Mouse (Mus musculus): ENCODE results near the gene Casc4. TPM values are rescaled to one million over a fixed set of nuclear protein-coding genes. Genes with fewer than 3 reads are reported as not detected.

The Casc4 gene
- polyA plus RNA-seq (2016; fragmentation: Nextera tagmentation; extraction: Ambion mirVana), result 21.0 and 24.4 TPM in 2 replicates

- peak within 1 kb of the TSS; percentile 84 for H3K27ac ChIP-seq
- peak; percentile 95 for ATAC-seq (ENCODE audit: insufficient number of reproducible peaks, insufficient read depth, low FRiP score, low TSS enrichment, low read depth)
- under 1% methylated on average over 40 of the region's 43 CpGs for WGBS
These were observed at the start of gene Casc4 for GRCm38 (mm10) chr2:121866632-121867050. Gene Casc4, plus strand, starts transcription at chr2:121866970.

GRCm38 (mm10) chr2:121821787-121822186 lies 45.0 kb upstream of the Casc4 start:
- no peaks in the 10 kb centered on the region for H3K27me3 ChIP-seq

More at GRCm38 (mm10) chr2:121866632-121867050, at the start of gene Casc4:
- Histone ChIP-seq H3K4me3 (replicated peaks) (peak within 1 kb of the TSS; percentile 83), H3K4me1 (replicated peaks) (peaks cover 8% of the 10 kb centered on the region), H3K36me3 (peaks cover 11% of the 10 kb centered on the region; the same call in 1 of the 2 replicates), H3K4me2 (peak within 1 kb of the TSS; percentile 80), H3K9me3 (no peaks in the 10 kb centered on the region), H3K9ac (replicated peaks) (peak within 1 kb of the TSS; percentile 83), H3K27me3 (no peaks in the 10 kb centered on the region)

GRCm38 (mm10) chr2:121824653-121825052 lies 42.1 kb upstream of the Casc4 start:
- Histone ChIP-seq H3K27ac (no peak overlapping the region), H3K4me2 (no peak overlapping the region), H3K4me1 (replicated peaks) (no peaks in the 10 kb centered on the region), H3K4me3 (replicated peaks) (no peak overlapping the region), H3K36me3 (no peaks in the 10 kb centered on the region), H3K9ac (replicated peaks) (no peak overlapping the region), H3K27me3 (no peaks in the 10 kb centered on the region), H3K9me3 (no peaks in the 10 kb centered on the region)
- no peak for ATAC-seq (ENCODE audit: insufficient number of reproducible peaks, insufficient read depth, low FRiP score, low TSS enrichment, low read depth)
- 72% methylated on average over 5 of the region's 5 CpGs for WGBS

More at GRCm38 (mm10) chr2:121821787-121822186, 45.0 kb upstream of the Casc4 start:
- Histone ChIP-seq H3K4me1 (replicated peaks) (no peaks in the 10 kb centered on the region), H3K4me3 (replicated peaks) (no peak overlapping the region), H3K36me3 (no peaks in the 10 kb centered on the region), H3K4me2 (no peak overlapping the region), H3K9me3 (no peaks in the 10 kb centered on the region), H3K9ac (replicated peaks) (no peak overlapping the region), H3K27ac (no peak overlapping the region)
- ATAC-seq (ENCODE audit: insufficient number of reproducible peaks, insufficient read depth, low FRiP score, low TSS enrichment, low read depth), result no peak
- WGBS, result 88% methylated on average over 7 of the region's 7 CpGs

GRCm38 (mm10) chr2:121826189-121826588 lies 40.6 kb upstream of the Casc4 start:
- ATAC-seq (ENCODE audit: insufficient number of reproducible peaks, insufficient read depth, low FRiP score, low TSS enrichment, low read depth), result no peak
- Histone ChIP-seq H3K4me1 (replicated peaks) (no peaks in the 10 kb centered on the region), H3K36me3 (no peaks in the 10 kb centered on the region), H3K27me3 (no peaks in the 10 kb centered on the region), H3K27ac (no peak overlapping the region), H3K9ac (replicated peaks) (no peak overlapping the region), H3K4me3 (replicated peaks) (no peak overlapping the region), H3K9me3 (no peaks in the 10 kb centered on the region), H3K4me2 (no peak overlapping the region)
- WGBS, result 73% methylated on average over 2 of the region's 2 CpGs

GRCm38 (mm10) chr2:121828411-121828810 lies 38.4 kb upstream of the Casc4 start:
- no peak for ATAC-seq (ENCODE audit: insufficient number of reproducible peaks, insufficient read depth, low FRiP score, low TSS enrichment, low read depth)
- H3K4me2 ChIP-seq, result no peak overlapping the region
- no peak overlapping the region for H3K9ac ChIP-seq (replicated peaks)
- no peak overlapping the region for H3K27ac ChIP-seq
- H3K27me3 ChIP-seq, result no peaks in the 10 kb centered on the region
- 86% methylated on average over 3 of the region's 3 CpGs for WGBS
- no peaks in the 10 kb centered on the region for H3K36me3 ChIP-seq
- no peak overlapping the region for H3K4me3 ChIP-seq (replicated peaks)
- H3K9me3 ChIP-seq, result no peaks in the 10 kb centered on the region
- no peaks in the 10 kb centered on the region for H3K4me1 ChIP-seq (replicated peaks)

GRCm38 (mm10) chr2:121832484-121832894 lies 34.3 kb upstream of the Casc4 start:
- Histone ChIP-seq H3K27me3 (no peaks in the 10 kb centered on the region; the same call in 1 of the 2 replicates), H3K36me3 (no peaks in the 10 kb centered on the region), H3K4me1 (replicated peaks) (no peaks in the 10 kb centered on the region), H3K9me3 (no peaks in the 10 kb centered on the region), H3K4me2 (no peak overlapping the region), H3K4me3 (replicated peaks) (no peak overlapping the region), H3K27ac (no peak overlapping the region), H3K9ac (replicated peaks) (no peak overlapping the region)
- no peak for ATAC-seq (ENCODE audit: insufficient number of reproducible peaks, insufficient read depth, low FRiP score, low TSS enrichment, low read depth)
- 13% methylated on average over 5 of the region's 5 CpGs for WGBS

GRCm38 (mm10) chr2:121834926-121835325 lies 31.8 kb upstream of the Casc4 start:
- Histone ChIP-seq H3K36me3 (no peaks in the 10 kb centered on the region), H3K9me3 (no peaks in the 10 kb centered on the region), H3K4me3 (replicated peaks) (no peak overlapping the region), H3K27ac (no peak overlapping the region), H3K4me1 (replicated peaks) (no peaks in the 10 kb centered on the region), H3K4me2 (no peak overlapping the region), H3K9ac (replicated peaks) (no peak overlapping the region), H3K27me3 (no peaks in the 10 kb centered on the region; the same call in 1 of the 2 replicates)
- no peak for ATAC-seq (ENCODE audit: insufficient number of reproducible peaks, insufficient read depth, low FRiP score, low TSS enrichment, low read depth)
- 45% methylated on average over 3 of the region's 3 CpGs for WGBS

- H3K9me3 ChIP-seq, result no peaks in the 10 kb centered on the region
These were observed 25.3 kb upstream of the Casc4 start for GRCm38 (mm10) chr2:121841453-121841852.

GRCm38 (mm10) chr2:121842249-121842648 lies 24.5 kb upstream of the Casc4 start:
- no peak for ATAC-seq (ENCODE audit: insufficient number of reproducible peaks, insufficient read depth, low FRiP score, low TSS enrichment, low read depth)
- Histone ChIP-seq H3K4me2 (no peak overlapping the region), H3K9ac (replicated peaks) (no peak overlapping the region), H3K36me3 (no peaks in the 10 kb centered on the region), H3K27me3 (no peaks in the 10 kb centered on the region), H3K27ac (no peak overlapping the region), H3K4me3 (replicated peaks) (no peak overlapping the region), H3K9me3 (no peaks in the 10 kb centered on the region), H3K4me1 (replicated peaks) (peaks cover 4% of the 10 kb centered on the region; the same call in 1 of the 2 replicates)
- 85% methylated on average over 3 of the region's 3 CpGs for WGBS

More at GRCm38 (mm10) chr2:121841453-121841852, 25.3 kb upstream of the Casc4 start:
- Histone ChIP-seq H3K27ac (no peak overlapping the region), H3K4me2 (no peak overlapping the region), H3K4me1 (replicated peaks) (peaks cover 4% of the 10 kb centered on the region; the same call in 1 of the 2 replicates), H3K36me3 (no peaks in the 10 kb centered on the region), H3K27me3 (no peaks in the 10 kb centered on the region), H3K9ac (replicated peaks) (no peak overlapping the region), H3K4me3 (replicated peaks) (no peak overlapping the region)
- 95% methylated on average over 3 of the region's 3 CpGs for WGBS
- ATAC-seq (ENCODE audit: insufficient number of reproducible peaks, insufficient read depth, low FRiP score, low TSS enrichment, low read depth), result no peak

- no peak for ATAC-seq (ENCODE audit: insufficient number of reproducible peaks, insufficient read depth, low FRiP score, low TSS enrichment, low read depth)
- Histone ChIP-seq H3K27ac (no peak overlapping the region), H3K4me2 (no peak overlapping the region), H3K36me3 (no peaks in the 10 kb centered on the region), H3K9ac (replicated peaks) (no peak overlapping the region), H3K4me1 (replicated peaks) (peaks cover 4% of the 10 kb centered on the region; the same call in 1 of the 2 replicates), H3K9me3 (no peaks in the 10 kb centered on the region), H3K4me3 (replicated peaks) (no peak overlapping the region), H3K27me3 (no peaks in the 10 kb centered on the region)
- WGBS, result 53% methylated on average over 8 of the region's 8 CpGs
These were observed 20.7 kb upstream of the Casc4 start for GRCm38 (mm10) chr2:121846050-121846449.

GRCm38 (mm10) chr2:121852045-121852444 lies 14.7 kb upstream of the Casc4 start:
- Histone ChIP-seq H3K4me3 (replicated peaks) (no peak overlapping the region), H3K27ac (no peak overlapping the region), H3K9me3 (no peaks in the 10 kb centered on the region), H3K36me3 (no peaks in the 10 kb centered on the region), H3K4me2 (no peak overlapping the region), H3K27me3 (no peaks in the 10 kb centered on the region), H3K4me1 (replicated peaks) (no peaks in the 10 kb centered on the region), H3K9ac (replicated peaks) (no peak overlapping the region)
- 61% methylated on average over 2 of the region's 2 CpGs for WGBS
- no peak for ATAC-seq (ENCODE audit: insufficient number of reproducible peaks, insufficient read depth, low FRiP score, low TSS enrichment, low read depth)

GRCm38 (mm10) chr2:121853974-121854373 lies 12.8 kb upstream of the Casc4 start:
- Histone ChIP-seq H3K4me3 (replicated peaks) (no peak overlapping the region), H3K27ac (no peak overlapping the region), H3K9me3 (no peaks in the 10 kb centered on the region), H3K9ac (replicated peaks) (no peak overlapping the region), H3K27me3 (no peaks in the 10 kb centered on the region), H3K4me1 (replicated peaks) (no peaks in the 10 kb centered on the region), H3K4me2 (no peak overlapping the region), H3K36me3 (no peaks in the 10 kb centered on the region)
- WGBS, result 84% methylated on average over 3 of the region's 3 CpGs
- ATAC-seq (ENCODE audit: insufficient number of reproducible peaks, insufficient read depth, low FRiP score, low TSS enrichment, low read depth), result no peak
